Mouse (Mus musculus) megakaryocyte, embryonic 14.5 days (primary cell): ENCODE measurements around the gene Hoxd3. TPM values are rescaled to one million over a fixed set of nuclear protein-coding genes. Genes with fewer than 3 reads are reported as not detected.

Source experiments
- H3K27me3 ChIP-seq: replicated peaks from 2 replicates; pipeline ENCODE3; 2012; ENCODE audit warnings: inconsistent platforms
- H3K36me3 ChIP-seq: replicated peaks from 2 replicates; pipeline ENCODE3; 2012; ENCODE audit warnings: low read length, inconsistent platforms, mixed read lengths
- H3K4me1 ChIP-seq: 2 replicates; pipeline ENCODE4 v1.6.1; 2012; ENCODE audit warnings: inconsistent platforms
- H3K4me3 ChIP-seq: replicated peaks from 2 replicates; pipeline ENCODE3; 2012; ENCODE audit warnings: moderate library complexity, mild to moderate bottlenecking, inconsistent platforms
- H3K9me3 ChIP-seq: 2 replicates; pipeline ENCODE4 v1.6.1; 2012; ENCODE audit warnings: inconsistent platforms
- FLI1 ChIP-seq: IDR thresholded peaks from 2 replicates; pipeline ENCODE4 v1.6.1; 2012; ENCODE audit warnings: low read length, inconsistent platforms, mixed read lengths
- GATA1 ChIP-seq: IDR thresholded peaks from 3 replicates; pipeline ENCODE4 v1.6.1; 2012; ENCODE audit warnings: mixed read lengths, low read length, inconsistent platforms, borderline replicate concordance
- polyA plus RNA-seq: library from polyadenylated mRNA; stranded (reverse); fragments of >175 nt; gene quantifications from 2 replicates; pipeline ENCODE4 v1.2.3, GENCODE M21; 2012; ENCODE audit warnings: low replicate concordance; ENCODE audit not compliant: insufficient read depth

Gene Hoxd3
- polyA plus RNA-seq, result not detected in 2 replicates

GRCm38 (mm10) chr2:74711721-74712621, at the start of gene Hoxd3, which contains the start of gene Hoxd4:
Hoxd3 (plus strand) TSS chr2:74711927.
Hoxd4 (plus strand) TSS chr2:74711929.
- H3K4me1 ChIP-seq, result peaks cover 28% of the 10 kb centered on the region
- no peak for TF ChIP-seq GATA1
- no peak for TF ChIP-seq FLI1
- H3K4me3 ChIP-seq, result peak within 1 kb of the TSS; percentile 70
- no peaks in the 10 kb centered on the region for H3K36me3 ChIP-seq
- H3K27me3 ChIP-seq, result peaks cover 95% of the 10 kb centered on the region
- no peaks in the 10 kb centered on the region for H3K9me3 ChIP-seq

GRCm38 (mm10) chr2:74663291-74663925, 48.3 kb upstream of the Hoxd3 start:
- no peaks in the 10 kb centered on the region for H3K36me3 ChIP-seq
- H3K27me3 ChIP-seq, result peaks cover 96% of the 10 kb centered on the region
- TF ChIP-seq FLI1, result no peak
- H3K4me1 ChIP-seq, result peaks cover 51% of the 10 kb centered on the region
- peaks cover 5% of the 10 kb centered on the region; the same call in 1 of the 2 replicates for H3K9me3 ChIP-seq
- peak overlapping the region; percentile 62 for H3K4me3 ChIP-seq

- H3K36me3 ChIP-seq, result no peaks in the 10 kb centered on the region
- no peak for TF ChIP-seq FLI1
- TF ChIP-seq GATA1, result no peak
- H3K4me3 ChIP-seq, result no peak overlapping the region
- peaks cover 95% of the 10 kb centered on the region for H3K27me3 ChIP-seq
- H3K4me1 ChIP-seq, result peaks cover 37% of the 10 kb centered on the region
- peaks cover 4% of the 10 kb centered on the region; the same call in 1 of the 2 replicates for H3K9me3 ChIP-seq
These were observed 45.3 kb upstream of the Hoxd3 start for GRCm38 (mm10) chr2:74666411-74666810.

GRCm38 (mm10) chr2:74667191-74667841, 44.4 kb upstream of the Hoxd3 start:
- peaks cover 94% of the 10 kb centered on the region for H3K27me3 ChIP-seq
- TF ChIP-seq GATA1, result no peak
- TF ChIP-seq FLI1, result no peak

GRCm38 (mm10) chr2:74667842-74668357, 43.8 kb upstream of the Hoxd3 start, which contains the start of gene Hoxd13:
Hoxd13 (plus strand) TSS chr2:74668310.
- no peaks in the 10 kb centered on the region for H3K36me3 ChIP-seq
- H3K9me3 ChIP-seq, result peaks cover 4% of the 10 kb centered on the region; the same call in 1 of the 2 replicates
- peak within 1 kb of the TSS; percentile 81 for H3K4me3 ChIP-seq
- H3K4me1 ChIP-seq, result peaks cover 45% of the 10 kb centered on the region
- TF ChIP-seq FLI1, result no peak
- no peak for TF ChIP-seq GATA1
- peaks cover 94% of the 10 kb centered on the region for H3K27me3 ChIP-seq

More at GRCm38 (mm10) chr2:74667191-74667841, 44.4 kb upstream of the Hoxd3 start:
- H3K4me3 ChIP-seq, result peak overlapping the region; percentile 60
- peaks cover 39% of the 10 kb centered on the region for H3K4me1 ChIP-seq
- H3K36me3 ChIP-seq, result no peaks in the 10 kb centered on the region
- peaks cover 4% of the 10 kb centered on the region; the same call in 1 of the 2 replicates for H3K9me3 ChIP-seq

- peak overlapping the region; percentile 81 for H3K4me3 ChIP-seq
- peaks cover 94% of the 10 kb centered on the region for H3K27me3 ChIP-seq
- H3K36me3 ChIP-seq, result no peaks in the 10 kb centered on the region
- H3K4me1 ChIP-seq, result peaks cover 45% of the 10 kb centered on the region
- TF ChIP-seq FLI1 (no peak), GATA1 (no peak)
- H3K9me3 ChIP-seq, result peaks cover 4% of the 10 kb centered on the region; the same call in 1 of the 2 replicates
These were observed 43.1 kb upstream of the Hoxd3 start for GRCm38 (mm10) chr2:74668370-74669229.

- no peaks in the 10 kb centered on the region for H3K36me3 ChIP-seq
- H3K4me1 ChIP-seq, result peaks cover 50% of the 10 kb centered on the region
- TF ChIP-seq GATA1 (no peak), FLI1 (no peak)
- H3K9me3 ChIP-seq, result peaks cover 4% of the 10 kb centered on the region; the same call in 1 of the 2 replicates
- H3K4me3 ChIP-seq, result no peak overlapping the region
- H3K27me3 ChIP-seq, result peaks cover 94% of the 10 kb centered on the region
These were observed 42.5 kb upstream of the Hoxd3 start for GRCm38 (mm10) chr2:74669230-74669578.

- Histone ChIP-seq H3K4me3 (no peak overlapping the region), H3K27me3 (peaks cover 94% of the 10 kb centered on the region), H3K9me3 (peaks cover 4% of the 10 kb centered on the region; the same call in 1 of the 2 replicates), H3K36me3 (no peaks in the 10 kb centered on the region), H3K4me1 (peaks cover 53% of the 10 kb centered on the region)
- TF ChIP-seq FLI1, result no peak
- TF ChIP-seq GATA1, result no peak
These were observed 42.0 kb upstream of the Hoxd3 start for GRCm38 (mm10) chr2:74669650-74670235.
